Mouse (Mus musculus): ENCODE data around the gene Ch25h. TPM values are rescaled to one million over a fixed set of nuclear protein-coding genes. Genes with fewer than 3 reads are reported as not detected.

The Ch25h gene
- 0.40 and 0.56 TPM in 2 replicates for polyA plus RNA-seq (2021; fragmentation: Nextera tagmentation)
- long read RNA-seq, experiment 1 = 0 reads
- long read RNA-seq, experiment 2 = 0 reads

DNA sequence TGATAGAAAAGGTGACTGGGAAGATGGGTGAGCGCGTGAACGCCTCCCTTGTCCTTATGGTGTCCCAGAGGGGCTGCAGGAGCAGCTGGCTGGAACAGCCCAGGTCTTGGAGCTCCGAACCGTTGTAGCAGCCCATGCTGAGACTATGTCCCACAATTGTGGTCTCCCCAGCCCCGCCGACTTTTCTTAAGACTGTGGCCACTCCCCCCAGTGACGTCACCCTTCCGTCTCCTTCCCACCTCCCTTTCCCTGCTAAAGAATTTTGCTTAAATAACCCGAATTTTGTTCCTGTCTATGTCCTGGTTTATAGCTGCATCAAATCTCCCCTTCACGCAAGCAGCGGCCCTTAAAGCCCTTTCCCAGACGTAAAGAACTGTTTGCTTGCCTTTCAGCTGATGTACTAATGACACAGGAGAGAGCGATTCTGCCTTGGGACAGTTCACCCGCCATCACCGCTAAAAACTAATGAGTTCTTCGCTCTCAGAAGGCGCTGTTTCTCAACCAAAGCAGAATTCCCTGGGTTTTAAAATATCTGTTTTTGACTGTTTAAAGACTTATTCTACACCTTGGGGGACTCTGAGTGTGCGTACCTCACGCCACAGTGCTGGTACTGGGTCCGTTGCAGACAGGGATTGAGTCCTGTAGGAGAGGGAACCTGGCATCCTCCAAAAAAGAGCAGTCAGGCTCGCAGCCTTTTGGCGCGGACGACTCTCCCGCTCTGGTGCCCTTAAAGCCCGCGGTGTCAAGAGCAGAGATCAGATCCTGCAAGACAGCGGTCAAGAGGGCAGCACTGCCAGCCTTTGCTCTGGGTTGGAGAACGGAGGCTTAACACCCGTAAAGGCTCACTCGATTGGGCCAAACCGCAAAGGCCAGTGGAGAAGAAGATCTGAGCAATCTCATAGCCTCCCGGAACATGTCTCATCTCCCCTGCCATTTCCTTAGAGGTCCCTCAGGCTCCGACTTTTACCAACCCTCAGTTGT, at the start of gene Ch25h:
Ch25h (minus strand) TSS at position 174 of the 981 bp plus-strand sequence.

Other genes with a start within 250 kb of the Ch25h start
- 8.1 and 10.5 TPM in 2 replicates for gene Acta2, start 219.6 kb downstream of the Ch25h start, polyA plus RNA-seq (2021; fragmentation: Nextera tagmentation)
- 3.2 and 3.5 TPM in 2 replicates for gene Fas, start 184.5 kb downstream of the Ch25h start, polyA plus RNA-seq (2021; fragmentation: Nextera tagmentation)
- gene Lipa, start 52.3 kb upstream of the Ch25h start, polyA plus RNA-seq (2021; fragmentation: Nextera tagmentation) = 13.3 and 14.4 TPM in 2 replicates
- gene Ifit2, start 75.5 kb upstream of the Ch25h start, polyA plus RNA-seq (2021; fragmentation: Nextera tagmentation) = 1.6 and 4.5 TPM in 2 replicates
- gene Ifit3, start 108.4 kb upstream of the Ch25h start, polyA plus RNA-seq (2021; fragmentation: Nextera tagmentation) = 18.7 and 44.0 TPM in 2 replicates
- gene Ifit1bl1, start 126.8 kb upstream of the Ch25h start, polyA plus RNA-seq (2021; fragmentation: Nextera tagmentation) = 1.9 TPM in 2 replicates
- gene Ifit3b, start 132.8 kb upstream of the Ch25h start, polyA plus RNA-seq (2021; fragmentation: Nextera tagmentation) = 5.8 and 14.4 TPM in 2 replicates
- 0.26 and 0.46 TPM in 2 replicates for gene Ifit1bl2, start 165.6 kb upstream of the Ch25h start, polyA plus RNA-seq (2021; fragmentation: Nextera tagmentation)
- 2.6 and 5.3 TPM in 2 replicates for gene Ifit1, start 165.7 kb upstream of the Ch25h start, polyA plus RNA-seq (2021; fragmentation: Nextera tagmentation)

All from layer of hippocampus, adult 6 months (tissue).